In the genomic region with DNA sequence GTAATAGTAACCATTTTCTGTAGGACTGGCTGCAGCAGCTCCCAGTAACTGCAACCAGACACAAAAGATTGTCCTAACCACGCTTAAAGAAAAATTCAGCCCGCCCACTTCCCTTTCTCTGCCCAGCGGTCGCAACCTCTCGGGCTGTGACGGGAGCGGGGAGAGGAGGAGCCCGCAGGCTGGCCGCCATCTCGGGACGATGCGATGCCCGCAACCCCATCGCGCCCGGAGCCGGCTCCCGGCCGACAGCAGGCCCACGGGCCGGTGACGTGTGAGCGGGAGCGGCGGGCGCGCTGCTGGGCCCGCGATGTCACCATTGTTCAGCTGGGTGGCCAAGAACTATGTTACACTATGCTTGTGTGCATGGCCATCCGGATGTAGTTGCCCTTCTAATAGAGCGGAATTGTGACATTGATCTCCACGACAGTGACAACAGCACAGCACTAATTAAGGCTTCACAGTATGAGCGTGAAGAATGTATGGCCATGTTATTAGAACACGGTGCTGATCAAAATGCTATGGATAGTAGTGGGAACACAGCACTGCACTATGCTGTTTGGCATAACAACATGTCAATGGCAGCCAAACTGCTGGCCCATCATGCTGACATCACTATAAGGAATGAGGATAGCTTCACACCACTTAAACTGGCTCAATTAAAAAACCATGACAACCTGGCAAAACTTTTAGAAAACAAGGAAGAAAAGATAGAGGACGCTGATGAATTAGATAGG, we compare ENCODE assay signal across 9 mouse cellular contexts. TPM values are rescaled to one million over a fixed set of nuclear protein-coding genes. Genes with fewer than 3 reads are reported as not detected.
A peak's percentile ranks its signal among the peaks of the same experiment; 100 is the strongest.
DNase-seq lines count a peak whose midpoint lies in the region; TF ChIP-seq lines count a peak whose summit lies in the region.
"Had no signal": no experiment of that assay in that cellular context is flagged by ENCODE, and none has a peak within 500 bp of the region (broad histone marks: within the 10 kb centered on the region; RNA-seq: fewer than 3 reads in every experiment).

No protein-coding gene starts in this region.

- 21% methylated on average over 35 of the region's 35 CpGs for WGBS in embryonic facial prominence, embryonic 10.5 days
- 14% methylated on average over 35 of the region's 35 CpGs for WGBS in lung, adult 2 months

- H3K4me1 ChIP-seq in embryonic facial prominence, embryonic 10.5 days, result peaks cover 9% of the 10 kb centered on the region
- no peaks in the 10 kb centered on the region for H3K4me1 ChIP-seq in lung, adult 2 months (ENCODE audit: control insufficient read depth, insufficient read depth, low read length)

- H3K36me3 ChIP-seq in embryonic facial prominence, embryonic 10.5 days (replicated peaks), result no peaks in the 10 kb centered on the region

- peaks cover 32% of the 10 kb centered on the region for H3K27me3 ChIP-seq in embryonic facial prominence, embryonic 10.5 days (replicated peaks; ENCODE audit: low read depth, poor library complexity, severe bottlenecking)
- H3K27me3 ChIP-seq: CH12.LX had no signal

- DNase-seq in right cerebral cortex, postnatal 25 days, result peak; percentile 23
- DNase-seq in right cerebral cortex, adult 18-20 months, result no peak
- peak; percentile 75 for DNase-seq in embryonic facial prominence, embryonic 10.5 days (ENCODE audit: low spot score)
- peak; percentile 24 to 25 for DNase-seq in heart, adult 9 months (ENCODE audit: low spot score in 2 of 2)
- DNase-seq in kidney, adult 18-20 months, result peak; percentile 26
- peak; percentile 19 for DNase-seq in lung, adult 2 months
- DNase-seq in ovary, adult 18-20 months (ENCODE audit: low spot score), result peak; percentile 14
- no peak for DNase-seq in frontal cortex, postnatal 36 days (ENCODE audit: low spot score in 2 of 2)

- H3K4me3 ChIP-seq in embryonic facial prominence, embryonic 10.5 days, result peak overlapping the region; percentile 59
- H3K4me3 ChIP-seq in lung, adult 2 months (replicated peaks; ENCODE audit: extremely low read depth, low read depth, low read length), result no peak overlapping the region

- H3K9me3 ChIP-seq in embryonic facial prominence, embryonic 10.5 days, result no peaks in the 10 kb centered on the region

- TF ChIP-seq POLR2A in lung, adult 2 months (IDR thresholded peaks at IDR 0.05; ENCODE audit: borderline replicate concordance, extremely low read depth, low read depth, low read length), result no peak

- peak overlapping the region; percentile 84 for H3K27ac ChIP-seq in embryonic facial prominence, embryonic 10.5 days (replicated peaks)

- no peak for TF ChIP-seq CTCF in lung, adult 2 months (IDR thresholded peaks at IDR 0.05; ENCODE audit: insufficient read depth, low read length)

RNA-seq across cellular contexts. Expression of a gene that starts 59.2 kb away (rescaled TPM):
- 0.14 and 0.19 TPM in 2 replicates for polyA plus RNA-seq in embryonic facial prominence, embryonic 10.5 days (2016; fragmentation: Nextera tagmentation; extraction: Ambion mirVana)
- 10.6 and 21.0 TPM in 2 replicates for polyA plus RNA-seq in lung, adult 2 months (2012; rRNA removed)

Comparison
In these comparisons a context has a peak if more than half of its experiments do, and no peak if none do; other contexts are left out.
1. DNase-seq: peak in right cerebral cortex, postnatal 25 days (single experiment), embryonic facial prominence, embryonic 10.5 days (single experiment), heart, adult 9 months (2 of 2), kidney, adult 18-20 months (single experiment), lung, adult 2 months (single experiment) and ovary, adult 18-20 months (single experiment); none in right cerebral cortex, adult 18-20 months (single experiment) and frontal cortex, postnatal 36 days (0 of 2).